Mouse (Mus musculus) cerebellum, adult 8-10 months (tissue): ENCODE data around the gene Col24a1.

ENCODE experiments used
- DNase-seq: peaks from one replicate; pipeline ENCODE4 v3.0.0; 2022

Gene Col24a1

GRCm38 (mm10) chr3:145471094-145471493 is 178.8 kb downstream of the Col24a1 start:
- DNase-seq = no peak

GRCm38 (mm10) chr3:145474163-145474562 is 181.9 kb downstream of the Col24a1 start:
- no peak for DNase-seq

GRCm38 (mm10) chr3:145476634-145477033 is 184.4 kb downstream of the Col24a1 start:
- no peak for DNase-seq

DNA sequence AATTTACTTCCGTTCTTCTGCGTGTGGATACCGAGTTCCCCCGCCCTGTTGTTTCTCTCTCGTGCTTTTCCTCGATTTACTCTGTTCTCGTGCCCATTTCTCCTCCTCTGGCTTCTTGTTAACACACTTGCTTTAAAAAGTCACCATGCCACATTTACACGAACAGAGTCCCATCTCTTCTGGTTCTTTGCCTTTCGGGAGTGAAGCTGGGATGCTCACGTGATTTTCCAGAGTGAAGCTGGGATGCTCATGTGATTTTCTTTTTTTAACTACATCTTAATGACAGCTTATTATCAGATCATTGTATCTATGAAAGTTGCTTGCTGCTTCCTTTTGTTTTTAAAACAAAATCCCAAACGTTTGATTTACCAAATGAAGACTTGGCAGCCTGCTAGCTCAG is 184.8 kb downstream of the Col24a1 start:
- DNase-seq = no peak

DNA sequence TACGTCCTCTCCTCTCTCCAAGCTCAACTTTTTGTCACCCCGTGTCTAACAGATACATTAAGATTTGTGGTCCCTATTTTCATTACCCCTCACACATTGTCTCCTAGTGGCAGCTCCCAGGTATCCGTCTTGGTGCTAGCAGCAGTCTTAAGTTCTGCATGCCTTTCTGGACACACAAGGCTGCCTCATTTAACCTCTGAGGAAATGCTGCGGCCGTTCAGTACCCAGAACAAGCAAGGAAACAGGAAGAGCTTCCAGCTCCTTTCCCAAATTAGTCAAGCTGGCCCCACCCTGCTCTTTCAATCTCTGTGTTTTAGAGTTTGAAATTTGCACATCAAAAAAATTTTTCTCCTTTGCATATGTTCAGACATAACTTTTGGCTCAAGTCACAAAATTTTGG is 186.2 kb downstream of the Col24a1 start:
- DNase-seq = no peak

GRCm38 (mm10) chr3:145490279-145490678 is 198.0 kb downstream of the Col24a1 start:
- no peak for DNase-seq

DNA sequence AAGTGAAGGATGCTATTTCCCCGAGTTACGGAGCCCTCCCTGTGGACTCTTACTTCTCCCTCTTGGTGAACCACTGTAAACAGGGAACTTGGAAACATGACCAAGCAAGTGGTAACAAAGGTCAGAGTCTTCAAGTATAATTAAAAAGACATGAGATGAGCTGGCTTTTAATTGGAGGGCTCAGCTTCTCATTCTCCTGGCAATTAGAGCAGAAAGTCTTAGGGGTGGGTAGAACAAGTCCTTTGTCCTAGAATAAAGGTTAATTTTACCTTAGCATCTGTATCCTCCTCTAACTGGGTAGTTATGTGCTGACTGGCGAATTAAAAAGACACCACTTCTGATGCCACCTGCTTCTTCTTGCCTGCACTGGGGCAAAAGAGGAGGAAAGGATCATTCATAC is 199.1 kb downstream of the Col24a1 start:
- no peak for DNase-seq

DNA sequence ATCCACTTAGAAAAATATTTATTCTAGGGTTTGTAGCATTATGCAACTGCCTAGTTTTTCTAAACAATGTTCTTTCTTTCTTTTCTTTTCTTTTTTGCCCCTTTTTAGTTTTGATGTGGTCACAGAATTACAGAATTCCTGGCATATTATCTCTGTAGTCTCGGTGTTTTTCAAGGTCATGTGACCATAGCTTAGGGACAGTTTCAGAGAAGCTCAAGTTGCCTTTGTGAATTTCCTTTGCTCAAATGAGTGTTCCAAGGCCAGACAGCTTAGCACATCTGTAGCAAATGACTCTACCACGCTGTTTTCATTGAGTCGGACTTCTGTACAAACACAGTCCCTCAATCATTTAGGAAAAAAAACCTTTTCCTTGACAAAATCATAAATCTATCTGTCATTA is 205.9 kb downstream of the Col24a1 start:
- DNase-seq = no peak

- no peak for DNase-seq
Observed at GRCm38 (mm10) chr3:145498893-145499292, 206.6 kb downstream of the Col24a1 start.

GRCm38 (mm10) chr3:145504830-145505229 is 212.6 kb downstream of the Col24a1 start:
- no peak for DNase-seq

- no peak for DNase-seq
Observed at GRCm38 (mm10) chr3:145508550-145508949, 216.3 kb downstream of the Col24a1 start.

- DNase-seq = no peak
Observed at GRCm38 (mm10) chr3:145514197-145514596, 221.9 kb downstream of the Col24a1 start.

GRCm38 (mm10) chr3:145521528-145522080 is 229.3 kb downstream of the Col24a1 start:
- DNase-seq = no peak

DNA sequence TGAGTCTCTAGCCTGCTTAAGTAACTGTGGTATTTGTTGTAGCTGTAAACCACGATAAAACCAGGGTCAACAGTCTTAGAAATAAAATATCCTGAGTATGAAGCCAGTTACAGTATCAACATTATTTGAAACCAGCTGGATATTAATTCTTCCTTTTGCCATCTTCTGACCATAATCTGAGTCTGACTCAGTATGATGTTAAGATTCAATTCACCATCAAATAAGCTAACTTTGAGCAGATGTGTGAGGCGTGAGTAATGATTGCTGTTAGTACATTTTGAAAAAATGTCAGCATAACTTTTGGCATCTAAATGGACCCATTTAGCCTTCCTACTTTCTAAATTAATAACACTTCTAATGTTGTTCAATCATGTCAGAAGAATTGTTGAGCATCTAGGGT is 230.0 kb downstream of the Col24a1 start:
- DNase-seq = no peak

DNA sequence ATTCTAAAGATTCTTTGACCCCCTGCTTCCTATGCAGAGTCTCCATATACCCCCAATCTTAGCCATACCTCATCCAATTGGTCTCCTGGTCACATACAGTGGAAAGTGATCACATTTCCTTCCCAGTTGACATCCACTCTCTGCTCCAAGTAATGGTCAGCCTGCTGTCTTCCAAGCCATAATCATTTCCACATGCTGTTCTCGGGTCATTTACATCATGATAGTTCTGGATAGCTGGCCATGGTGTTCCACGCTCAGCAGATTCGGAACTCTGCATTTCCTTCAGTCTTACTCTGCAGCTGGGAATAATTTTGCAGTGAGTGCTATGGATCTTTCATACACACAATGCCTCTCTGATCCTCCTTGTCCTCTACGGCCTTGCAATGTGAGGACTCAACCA is 233.0 kb downstream of the Col24a1 start:
- DNase-seq = no peak

- no peak for DNase-seq
Observed at GRCm38 (mm10) chr3:145537870-145538269, 245.6 kb downstream of the Col24a1 start.

- no peak for DNase-seq
Observed at GRCm38 (mm10) chr3:145548441-145549415, 256.5 kb downstream of the Col24a1 start.

- DNase-seq = no peak
Observed at GRCm38 (mm10) chr3:145550216-145550615, 257.9 kb downstream of the Col24a1 start.

- no peak for DNase-seq
Observed at GRCm38 (mm10) chr3:145554388-145554787, 262.1 kb downstream of the Col24a1 start.

GRCm38 (mm10) chr3:145556206-145556605 is 263.9 kb downstream of the Col24a1 start:
- no peak for DNase-seq

DNA sequence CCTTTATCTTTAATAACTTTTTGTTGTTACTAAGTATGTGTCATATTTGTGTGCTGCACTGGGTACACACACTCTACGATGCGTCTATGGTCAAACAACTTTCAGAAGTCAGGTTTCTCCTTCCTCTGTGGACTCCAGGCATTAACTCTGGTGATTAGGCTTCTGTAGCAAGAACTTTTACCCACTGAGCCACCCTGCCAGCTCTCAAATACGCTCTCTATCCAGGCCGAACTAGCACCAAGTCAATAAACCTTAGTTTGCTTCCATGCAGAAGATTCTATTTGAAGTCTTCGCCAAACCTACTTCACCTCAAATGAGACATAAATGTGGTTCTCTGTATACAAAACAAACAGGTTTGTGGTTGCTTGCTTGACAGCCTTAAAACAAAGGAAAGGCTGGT is 267.4 kb downstream of the Col24a1 start:
- DNase-seq = no peak

- DNase-seq = no peak
Observed at GRCm38 (mm10) chr3:145560117-145560516, 267.8 kb downstream of the Col24a1 start.

DNA sequence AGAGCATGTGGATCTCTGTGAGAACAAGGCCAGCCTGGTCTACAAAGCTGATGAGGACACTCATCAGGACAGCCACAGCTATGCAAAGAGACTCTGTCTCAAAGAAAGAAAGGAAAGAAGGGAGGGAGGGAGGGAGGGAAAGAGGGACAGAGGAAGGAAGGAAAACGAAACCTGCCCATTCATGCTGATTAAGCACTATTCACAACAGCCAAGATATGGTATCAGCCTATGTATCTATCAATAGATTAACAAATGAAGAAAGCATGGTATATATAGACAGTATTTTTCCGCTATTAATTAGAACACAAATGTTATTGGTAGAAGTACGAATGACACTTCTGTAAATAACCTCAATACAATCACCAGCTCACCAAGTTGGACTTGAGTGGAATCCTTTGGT is 282.2 kb downstream of the Col24a1 start:
- no peak for DNase-seq

DNA sequence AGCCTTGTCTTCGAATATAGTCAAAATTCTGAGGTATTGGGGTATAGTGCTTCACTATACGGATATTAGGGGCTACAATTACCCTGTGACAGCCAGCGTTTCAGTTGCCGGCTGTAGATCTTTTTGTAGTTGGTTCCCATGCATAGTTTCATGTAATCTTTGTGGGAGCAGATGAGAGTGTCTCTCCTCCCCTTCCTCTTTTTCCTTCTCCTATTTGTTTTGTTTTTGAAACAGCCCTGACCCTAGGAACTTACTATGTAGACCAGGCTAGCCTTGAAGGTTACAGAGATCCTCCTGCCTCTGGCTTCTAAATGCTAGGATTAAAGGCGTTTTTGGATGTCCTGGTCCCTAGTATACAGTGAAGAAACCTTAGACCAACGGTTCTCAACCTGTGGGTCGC is 283.1 kb downstream of the Col24a1 start:
- no peak for DNase-seq
